Mouse (Mus musculus): Measurements from ENCODE around the gene Atp2b4. TPM values are rescaled to one million over a fixed set of nuclear protein-coding genes. Genes with fewer than 3 reads are reported as not detected.

The Atp2b4 gene
- polyA plus RNA-seq, 1 experiment from 2014 or later = 38.8 TPM

Small RNAs within 50 kb of the gene (microRNA-seq; reads per million reads assigned to microRNA genes)
- gene Mir6903 = not detected

Other genes starting within 250 kb of the Atp2b4 start
- gene Snrpe, start 190.8 kb downstream of the Atp2b4 start, polyA plus RNA-seq (2014; fragmentation: Nextera tagmentation; extraction: Ambion mirVana) = 697 and 785 TPM in 2 replicates
- not detected in 2 replicates for gene Zbed6, start 140.2 kb downstream of the Atp2b4 start, polyA plus RNA-seq (2014; fragmentation: Nextera tagmentation; extraction: Ambion mirVana)
- gene Gm38394, start 139.7 kb downstream of the Atp2b4 start, polyA plus RNA-seq (2014; fragmentation: Nextera tagmentation; extraction: Ambion mirVana) = 18.2 and 18.6 TPM in 2 replicates
- gene Lax1, start 110.9 kb downstream of the Atp2b4 start, polyA plus RNA-seq (2014; fragmentation: Nextera tagmentation; extraction: Ambion mirVana) = 0.35 and 0.42 TPM in 2 replicates
- gene Optc, start 107.0 kb upstream of the Atp2b4 start, polyA plus RNA-seq (2014; fragmentation: Nextera tagmentation; extraction: Ambion mirVana) = 1.8 and 2.1 TPM in 2 replicates
- 0.91 and 1.6 TPM in 2 replicates for gene Prelp, start 120.4 kb upstream of the Atp2b4 start, polyA plus RNA-seq (2014; fragmentation: Nextera tagmentation; extraction: Ambion mirVana)
- gene Fmod, start 236.2 kb upstream of the Atp2b4 start, polyA plus RNA-seq (2014; fragmentation: Nextera tagmentation; extraction: Ambion mirVana) = 7.2 and 7.6 TPM in 2 replicates